Comparison of ENCODE assay signal across 10 mouse cellular contexts in the genomic region with DNA sequence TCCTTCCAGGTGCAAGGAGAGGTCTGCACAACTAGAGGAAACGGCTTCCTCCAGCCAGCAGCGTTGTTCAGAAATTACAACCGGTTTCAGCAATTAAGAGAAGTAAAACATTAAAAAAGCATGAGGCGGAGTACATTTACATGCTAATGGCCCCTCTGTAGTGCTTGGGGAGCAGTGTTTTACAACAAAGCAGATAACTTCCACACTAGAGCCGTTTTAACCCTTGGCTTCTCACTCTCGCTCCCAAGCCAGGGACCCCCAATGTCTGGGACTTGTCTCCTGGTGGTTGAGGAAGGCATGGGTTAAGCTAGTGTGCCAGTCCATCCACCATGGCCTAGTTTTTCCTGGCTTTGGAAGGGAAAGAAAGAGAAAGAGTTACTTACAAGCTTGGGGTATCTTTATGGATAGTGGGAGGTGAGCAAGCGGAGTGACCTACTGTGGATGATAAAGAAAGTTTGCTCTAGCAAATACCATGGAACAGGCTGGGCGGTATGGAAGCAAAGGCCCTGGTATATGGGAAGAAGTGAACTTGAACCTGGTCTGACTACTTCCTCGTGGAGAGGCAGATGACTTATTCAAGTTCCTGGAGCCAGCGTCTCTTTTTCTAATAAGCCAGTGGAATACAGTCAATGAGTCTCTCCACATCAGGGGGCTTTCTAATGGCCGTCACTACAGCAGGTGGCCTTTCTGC.
DNase-seq lines count a peak whose midpoint lies in the region; ATAC-seq lines count a peak whose summit lies in the region.
"Had no signal": no experiment of that assay in that cellular context is flagged by ENCODE, and none has a peak within 500 bp of the region (broad histone marks: within the 10 kb centered on the region; RNA-seq: fewer than 3 reads in every experiment).

No protein-coding gene starts in this region.

- peaks cover 18% of the 10 kb centered on the region for H3K27me3 ChIP-seq in embryonic facial prominence, embryonic 10.5 days (replicated peaks; ENCODE audit: low read depth, poor library complexity, severe bottlenecking)
- peaks cover 35% of the 10 kb centered on the region; the same call in 1 of the 2 replicates for H3K27me3 ChIP-seq in hindbrain, embryonic 10.5 days (ENCODE audit: insufficient read depth, poor library complexity, severe bottlenecking)
- peaks cover 14% of the 10 kb centered on the region; the same call in 1 of the 2 replicates for H3K27me3 ChIP-seq in kidney, embryonic 15.5 days
- no peaks in the 10 kb centered on the region for H3K27me3 ChIP-seq in midbrain, embryonic 15.5 days (replicated peaks)
- H3K27me3 ChIP-seq: CH12.LX had no signal

- no peaks in the 10 kb centered on the region for H3K36me3 ChIP-seq in embryonic facial prominence, embryonic 10.5 days (replicated peaks)
- H3K36me3 ChIP-seq in hindbrain, embryonic 10.5 days: no peaks in the 10 kb centered on the region
- H3K36me3 ChIP-seq in kidney, embryonic 15.5 days: no peaks in the 10 kb centered on the region
- no peaks in the 10 kb centered on the region for H3K36me3 ChIP-seq in midbrain, embryonic 15.5 days (replicated peaks)
- H3K36me3 ChIP-seq: heart, embryonic 13.5 days had no signal

- no peak for DNase-seq in embryonic facial prominence, embryonic 10.5 days (ENCODE audit: low spot score)
- DNase-seq in hindbrain, embryonic 10.5 days (ENCODE audit: low spot score): no peak
- DNase-seq in spleen, adult 12 weeks (ENCODE audit: low spot score): no peak
- DNase-seq in left cerebral cortex, adult 9 months (ENCODE audit: low spot score in 2 of 2): no peak
- DNase-seq: right cerebral cortex, postnatal 25 days had no signal

- H3K27ac ChIP-seq in embryonic facial prominence, embryonic 10.5 days (replicated peaks): peak overlapping the region; percentile 32
- H3K27ac ChIP-seq in hindbrain, embryonic 10.5 days: peak overlapping the region; percentile 90
- H3K27ac ChIP-seq in kidney, embryonic 15.5 days: peak overlapping the region; percentile 80
- peak overlapping the region; percentile 46 for H3K27ac ChIP-seq in midbrain, embryonic 15.5 days
- H3K27ac ChIP-seq: heart, embryonic 13.5 days had no signal

- 0 out of 2 replicates have a peak, but pooled peaks have one; percentile 19 for ATAC-seq in kidney, embryonic 15.5 days (replicated peaks; ENCODE audit: low FRiP score)
- ATAC-seq in midbrain, embryonic 15.5 days (replicated peaks): no peak
- ATAC-seq in cerebellum, adult (ENCODE audit: insufficient number of reproducible peaks, low FRiP score, low TSS enrichment): no peak

- 0 out of 2 replicates have a peak overlapping the region, but pooled peaks have one; percentile 7 for H3K4me2 ChIP-seq in kidney, embryonic 15.5 days
- H3K4me2 ChIP-seq in midbrain, embryonic 15.5 days: no peak overlapping the region
- H3K4me2 ChIP-seq: heart, embryonic 13.5 days had no signal

- H3K9me3 ChIP-seq in embryonic facial prominence, embryonic 10.5 days: no peaks in the 10 kb centered on the region
- no peaks in the 10 kb centered on the region for H3K9me3 ChIP-seq in hindbrain, embryonic 10.5 days
- no peaks in the 10 kb centered on the region for H3K9me3 ChIP-seq in kidney, embryonic 15.5 days (replicated peaks)
- H3K9me3 ChIP-seq in midbrain, embryonic 15.5 days: no peaks in the 10 kb centered on the region
- H3K9me3 ChIP-seq: heart, embryonic 13.5 days had no signal

- H3K9ac ChIP-seq in kidney, embryonic 15.5 days: no peak overlapping the region
- no peak overlapping the region for H3K9ac ChIP-seq in midbrain, embryonic 15.5 days
- H3K9ac ChIP-seq: heart, embryonic 13.5 days had no signal

- H3K4me1 ChIP-seq in embryonic facial prominence, embryonic 10.5 days: peaks cover 44% of the 10 kb centered on the region
- H3K4me1 ChIP-seq in hindbrain, embryonic 10.5 days (replicated peaks): peaks cover 64% of the 10 kb centered on the region
- peaks cover 49% of the 10 kb centered on the region for H3K4me1 ChIP-seq in kidney, embryonic 15.5 days
- H3K4me1 ChIP-seq in midbrain, embryonic 15.5 days: peaks cover 41% of the 10 kb centered on the region

- H3K4me3 ChIP-seq in embryonic facial prominence, embryonic 10.5 days: no peak overlapping the region
- H3K4me3 ChIP-seq in hindbrain, embryonic 10.5 days: no peak overlapping the region
- no peak overlapping the region for H3K4me3 ChIP-seq in kidney, embryonic 15.5 days (replicated peaks)
- no peak overlapping the region for H3K4me3 ChIP-seq in midbrain, embryonic 15.5 days
- H3K4me3 ChIP-seq: heart, embryonic 13.5 days had no signal

- 56% methylated on average over 11 of the region's 11 CpGs for WGBS in embryonic facial prominence, embryonic 10.5 days
- 48% methylated on average over 11 of the region's 11 CpGs for WGBS in hindbrain, embryonic 10.5 days
- 48% methylated on average over 11 of the region's 11 CpGs for WGBS in kidney, embryonic 15.5 days
- WGBS in midbrain, embryonic 15.5 days: 29% methylated on average over 11 of the region's 11 CpGs

Comparison
In these comparisons a context has a peak if more than half of its experiments do, and no peak if none do; other contexts are left out.
1. H3K27ac ChIP-seq: peak in every context shown above with its lines; median percentile 90 in hindbrain, embryonic 10.5 days; 80 in kidney, embryonic 15.5 days; 46 in midbrain, embryonic 15.5 days; 32 in embryonic facial prominence, embryonic 10.5 days.